ENCODE assay signal across 8 mouse cellular contexts in genomic region chr7:13036806-13037205, GRCm38 (mm10). TPM values are rescaled to one million over a fixed set of nuclear protein-coding genes. Genes with fewer than 3 reads are reported as not detected.
A peak's percentile ranks its signal among the peaks of the same experiment; 100 is the strongest.
DNase-seq lines count a peak whose midpoint lies in the region; ATAC-seq and TF ChIP-seq lines count a peak whose summit lies in the region.

No protein-coding gene starts in this region.

- H3K79me2 ChIP-seq in macrophage (ENCODE audit: inconsistent target): peaks cover 51% of the 10 kb centered on the region

- DNase-seq in heart, postnatal 10 days: no peak
- DNase-seq in G1E (ENCODE audit: low spot score): no peak
- no peak for DNase-seq in right cerebral cortex, postnatal 4 days
- no peak for DNase-seq in lung, adult 18-20 months
- no peak for DNase-seq in kidney, adult 8-10 months

- WGBS in heart, embryonic 13.5 days: 34% methylated on average over 4 of the region's 4 CpGs
- 29% methylated on average over 4 of the region's 4 CpGs for WGBS in heart, embryonic 16.5 days
- WGBS in macrophage (ENCODE audit: missing documents): 44% methylated on average over 4 of the region's 4 CpGs

- no peak for ATAC-seq in heart, embryonic 13.5 days (ENCODE audit: extremely low read depth, insufficient number of reproducible peaks, low FRiP score, low TSS enrichment)
- no peak for ATAC-seq in G1E (ENCODE audit: extremely low read depth, insufficient number of reproducible peaks, low FRiP score, poor library complexity, severe bottlenecking)
- no peak for ATAC-seq in heart, embryonic 16.5 days (replicated peaks; ENCODE audit: extremely low read depth, insufficient read depth, low FRiP score)

- peaks cover 46% of the 10 kb centered on the region for H3K4me1 ChIP-seq in heart, embryonic 13.5 days
- peaks cover 73% of the 10 kb centered on the region for H3K4me1 ChIP-seq in G1E (ENCODE audit: insufficient read depth, low read depth, low read length)
- H3K4me1 ChIP-seq in heart, embryonic 16.5 days (ENCODE audit: control insufficient read depth, insufficient read depth, low read length): peaks cover 33% of the 10 kb centered on the region

- H3K9ac ChIP-seq in heart, embryonic 13.5 days: peak overlapping the region; percentile 99
- H3K9ac ChIP-seq in heart, embryonic 16.5 days (ENCODE audit: low read length): peak overlapping the region; percentile 90

- peak overlapping the region; percentile 100 for H3K27ac ChIP-seq in heart, embryonic 13.5 days (replicated peaks)
- peak overlapping the region; percentile 99 for H3K27ac ChIP-seq in heart, embryonic 16.5 days (ENCODE audit: low read length)
- peak overlapping the region; percentile 60 for H3K27ac ChIP-seq in macrophage

- H3K27me3 ChIP-seq in heart, embryonic 13.5 days (replicated peaks): peaks cover 12% of the 10 kb centered on the region
- H3K27me3 ChIP-seq in G1E (ENCODE audit: insufficient read depth, low read length): no peaks in the 10 kb centered on the region
- no peaks in the 10 kb centered on the region for H3K27me3 ChIP-seq in heart, embryonic 16.5 days (ENCODE audit: control insufficient read depth, insufficient read depth, low read length)

- intact Hi-C loops in heart, postnatal 10 days (cut with DNase I): loop anchor here (5.0 kb wide), 2 partner anchors 60 to 115 kb away; partner anchors contain the start of genes Rps5 and Zfp446

- no peaks in the 10 kb centered on the region for H3K9me3 ChIP-seq in heart, embryonic 13.5 days
- H3K9me3 ChIP-seq in G1E (replicated peaks): no peaks in the 10 kb centered on the region
- no peaks in the 10 kb centered on the region for H3K9me3 ChIP-seq in heart, embryonic 16.5 days (replicated peaks; ENCODE audit: control insufficient read depth, low read length)

- peak overlapping the region; percentile 93 for H3K4me2 ChIP-seq in heart, embryonic 13.5 days
- peak overlapping the region; percentile 96 for H3K4me2 ChIP-seq in heart, embryonic 16.5 days (ENCODE audit: low read depth, low read length)

- peaks cover 44% of the 10 kb centered on the region for H3K36me3 ChIP-seq in heart, embryonic 13.5 days
- H3K36me3 ChIP-seq in G1E (replicated peaks) (peaks cover 60% of the 10 kb centered on the region), macrophage (ENCODE audit: inconsistent target) (peaks cover 21% of the 10 kb centered on the region; the same call in 1 of the 2 replicates)
- peaks cover 19% of the 10 kb centered on the region for H3K36me3 ChIP-seq in heart, embryonic 16.5 days (ENCODE audit: control insufficient read depth, insufficient read depth)

- peak overlapping the region; percentile 87 for H3K4me3 ChIP-seq in heart, embryonic 13.5 days
- peak overlapping the region; percentile 85 for H3K4me3 ChIP-seq in G1E (ENCODE audit: low read depth, low read length)
- peak overlapping the region; percentile 87 for H3K4me3 ChIP-seq in heart, embryonic 16.5 days (ENCODE audit: low read length)
- peak overlapping the region; percentile 85 for H3K4me3 ChIP-seq in macrophage (ENCODE audit: inconsistent target)

- no peak for TF ChIP-seq CTCF in G1E (IDR thresholded peaks at IDR 0.05; ENCODE audit: low read depth, low read length)

RNA-seq across cellular contexts. Expression of gene Ube2m, which starts 1.3 kb away (rescaled TPM):
- 82.3 and 93.6 TPM in 2 replicates for polyA plus RNA-seq in heart, embryonic 13.5 days (2015; fragmentation: Nextera tagmentation; extraction: Ambion mirVana)
- 100 to 1,000 TPM; 185 to 188 TPM for total RNA-seq in heart, postnatal 10 days (2021)
- total RNA-seq in G1E (2014; fragmentation: Nextera tagmentation) (250 and 290 TPM in 2 replicates), G1E (2017) (151 and 162 TPM in 2 replicates)
- polyA plus RNA-seq in G1E (2012) (150 and 170 TPM in 2 replicates), macrophage (2018) (132 to 209 TPM (median 195 TPM) in 3 replicates)
- 49.0 and 94.2 TPM in 2 replicates for polyA plus RNA-seq in heart, embryonic 16.5 days (2015; fragmentation: Nextera tagmentation; extraction: Ambion mirVana)
- total RNA-seq in macrophage (2018; cell fraction: chromatin; rRNA removed): 100 to 1,000 TPM in 11 of 26 experiments, 10 to 100 TPM in 15; 38.9 to 176 (median 83.5) TPM
- 100 to 1,000 TPM; 106 to 188 (median 131) TPM for total RNA-seq in macrophage (2018; cell fraction: cytosol; rRNA removed)
- 100 to 1,000 TPM in 11 of 26 experiments, 10 to 100 TPM in 15; 40.5 to 157 (median 90.5) TPM for total RNA-seq in macrophage (2018; cell fraction: nucleus; rRNA removed)

RNA-seq across cellular contexts. Expression of gene Chmp2a, which starts 2.2 kb away (rescaled TPM):
- polyA plus RNA-seq in heart, embryonic 13.5 days (2015; fragmentation: Nextera tagmentation; extraction: Ambion mirVana): 126 and 138 TPM in 2 replicates
- 100 to 1,000 TPM; 137 to 143 TPM for total RNA-seq in heart, postnatal 10 days (2021)
- total RNA-seq in G1E (2014; fragmentation: Nextera tagmentation) (148 and 163 TPM in 2 replicates), G1E (2017) (178 and 188 TPM in 2 replicates)
- polyA plus RNA-seq in G1E (2012) (141 and 289 TPM in 2 replicates), macrophage (2018) (186 to 358 TPM (median 214 TPM) in 3 replicates)
- polyA plus RNA-seq in heart, embryonic 16.5 days (2015; fragmentation: Nextera tagmentation; extraction: Ambion mirVana): 146 TPM in 2 replicates
- total RNA-seq in macrophage (2018; cell fraction: chromatin; rRNA removed): 10 to 100 TPM; 40.0 to 77.2 (median 51.7) TPM
- 100 to 1,000 TPM; 178 to 275 (median 205) TPM for total RNA-seq in macrophage (2018; cell fraction: cytosol; rRNA removed)
- 100 to 1,000 TPM in 4 of 26 experiments, 10 to 100 TPM in 22; 62.8 to 112 (median 86.2) TPM for total RNA-seq in macrophage (2018; cell fraction: nucleus; rRNA removed)

RNA-seq across cellular contexts. Expression of gene Mzf1, which starts 17.8 kb away (rescaled TPM):
- 1.7 and 1.9 TPM in 2 replicates for polyA plus RNA-seq in heart, embryonic 13.5 days (2015; fragmentation: Nextera tagmentation; extraction: Ambion mirVana)
- total RNA-seq in heart, postnatal 10 days (2021): under 1 TPM; 0.72 to 0.92 TPM
- total RNA-seq in G1E (2014; fragmentation: Nextera tagmentation): not detected in 2 replicates
- total RNA-seq in G1E (2017): 0.17 and 0.22 TPM in 2 replicates
- polyA plus RNA-seq in G1E (2012): 0.07 and 0.11 TPM in 2 replicates
- 1.7 and 2.1 TPM in 2 replicates for polyA plus RNA-seq in heart, embryonic 16.5 days (2015; fragmentation: Nextera tagmentation; extraction: Ambion mirVana)
- 1 to 10 TPM in 16 of 26 experiments, under 1 TPM in 9, not detected in 1; 0.18 to 7.0 (median 1.9) TPM for total RNA-seq in macrophage (2018; cell fraction: chromatin; rRNA removed)
- under 1 TPM; 0.08 to 0.71 (median 0.26) TPM for total RNA-seq in macrophage (2018; cell fraction: cytosol; rRNA removed)
- 1 to 10 TPM in 14 of 26 experiments, under 1 TPM in 11, not detected in 1; 0.21 to 7.7 (median 1.3) TPM for total RNA-seq in macrophage (2018; cell fraction: nucleus; rRNA removed)
- polyA plus RNA-seq in macrophage (2018): 0.28 to 0.98 TPM (median 0.39 TPM) in 3 replicates

RNA-seq across cellular contexts. Expression of gene Zbtb45, which starts 27.0 kb away (rescaled TPM):
- polyA plus RNA-seq in heart, embryonic 13.5 days (2015; fragmentation: Nextera tagmentation; extraction: Ambion mirVana): 15.1 and 16.9 TPM in 2 replicates
- total RNA-seq in heart, postnatal 10 days (2021): 10 to 100 TPM in 1 of 2 experiments, 1 to 10 TPM in 1; 9.7 to 11.8 TPM
- total RNA-seq in G1E (2014; fragmentation: Nextera tagmentation) (9.6 and 12.6 TPM in 2 replicates), G1E (2017) (8.7 and 9.0 TPM in 2 replicates)
- polyA plus RNA-seq in G1E (2012) (99.1 and 126 TPM in 2 replicates), macrophage (2018) (7.4 to 11.7 TPM (median 11.4 TPM) in 3 replicates)
- 17.4 and 20.4 TPM in 2 replicates for polyA plus RNA-seq in heart, embryonic 16.5 days (2015; fragmentation: Nextera tagmentation; extraction: Ambion mirVana)
- total RNA-seq in macrophage (2018; cell fraction: chromatin; rRNA removed): 10 to 100 TPM in 3 of 26 experiments, 1 to 10 TPM in 21, under 1 TPM in 2; 0.43 to 13.6 (median 4.0) TPM
- total RNA-seq in macrophage (2018; cell fraction: cytosol; rRNA removed): 10 to 100 TPM in 14 of 26 experiments, 1 to 10 TPM in 12; 2.3 to 14.9 (median 10.7) TPM
- 10 to 100 TPM in 7 of 26 experiments, 1 to 10 TPM in 19; 1.3 to 16.1 (median 5.9) TPM for total RNA-seq in macrophage (2018; cell fraction: nucleus; rRNA removed)

RNA-seq across cellular contexts. Expression of gene Trim28, which starts 37.9 kb away (rescaled TPM):
- polyA plus RNA-seq in heart, embryonic 13.5 days (2015; fragmentation: Nextera tagmentation; extraction: Ambion mirVana): 155 and 165 TPM in 2 replicates
- total RNA-seq in heart, postnatal 10 days (2021): 100 to 1,000 TPM; 148 to 165 TPM
- total RNA-seq in G1E (2014; fragmentation: Nextera tagmentation) (324 and 384 TPM in 2 replicates), G1E (2017) (506 and 524 TPM in 2 replicates)
- polyA plus RNA-seq in G1E (2012) (193 and 221 TPM in 2 replicates), macrophage (2018) (64.2 to 120 TPM (median 85.7 TPM) in 3 replicates)
- 123 and 143 TPM in 2 replicates for polyA plus RNA-seq in heart, embryonic 16.5 days (2015; fragmentation: Nextera tagmentation; extraction: Ambion mirVana)
- total RNA-seq in macrophage (2018; cell fraction: chromatin; rRNA removed): 100 to 1,000 TPM in 14 of 26 experiments, 10 to 100 TPM in 12; 31.4 to 187 (median 105) TPM
- 100 to 1,000 TPM in 5 of 26 experiments, 10 to 100 TPM in 21; 51.8 to 113 (median 87.9) TPM for total RNA-seq in macrophage (2018; cell fraction: cytosol; rRNA removed)
- 100 to 1,000 TPM in 7 of 26 experiments, 10 to 100 TPM in 19; 44.5 to 211 (median 78.7) TPM for total RNA-seq in macrophage (2018; cell fraction: nucleus; rRNA removed)
